Mouse (Mus musculus): ENCODE data around the gene Atxn3. TPM values are rescaled to one million over a fixed set of nuclear protein-coding genes. Genes with fewer than 3 reads are reported as not detected.

The Atxn3 gene
- polyA plus RNA-seq, 1 experiment = 34.9 TPM

DNA sequence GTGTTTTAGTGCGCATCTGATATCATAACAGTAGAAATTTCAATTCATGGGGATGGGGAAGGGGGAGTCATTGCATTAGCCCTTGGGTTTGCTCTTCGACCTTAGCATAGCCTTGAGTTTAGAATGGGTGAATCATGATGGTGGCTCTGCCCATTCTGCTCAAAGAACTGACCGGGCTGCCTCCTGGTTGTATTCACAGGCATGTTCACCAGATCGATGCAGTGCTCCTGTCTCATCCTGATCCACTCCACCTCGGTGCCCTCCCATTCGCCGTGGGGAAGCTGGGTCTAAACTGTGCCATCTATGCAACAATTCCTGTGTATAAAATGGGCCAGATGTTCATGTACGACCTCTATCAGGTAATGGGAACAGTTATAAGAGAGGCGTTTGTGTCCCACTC lies 24.9 kb upstream of the Atxn3 start:
- H3K36me3 ChIP-seq (ENCODE audit: control insufficient read depth, insufficient read depth, low read length, poor library complexity, severe bottlenecking) = peaks cover 38% of the 10 kb centered on the region
- no peak for TF ChIP-seq CTCF (IDR thresholded peaks at IDR 0.05; ENCODE audit: low read depth, low read length)
- TF ChIP-seq EP300 (IDR thresholded peaks at IDR 0.05; ENCODE audit: insufficient read depth, low read depth, low read length) = no peak
- TF ChIP-seq POLR2A (IDR thresholded peaks at IDR 0.05; ENCODE audit: insufficient read depth, low read length) = no peak
- no peak overlapping the region for H3K27ac ChIP-seq (ENCODE audit: insufficient read depth, low read length)
- H3K4me3 ChIP-seq (ENCODE audit: low read depth, low read length) = no peak overlapping the region
- no peaks in the 10 kb centered on the region for H3K9me3 ChIP-seq (replicated peaks; ENCODE audit: control insufficient read depth, insufficient read depth, low read length, poor library complexity, severe bottlenecking)
- no peak overlapping the region for H3K9ac ChIP-seq (ENCODE audit: low read depth, poor library complexity, severe bottlenecking)
- no peaks in the 10 kb centered on the region for H3K27me3 ChIP-seq (ENCODE audit: control insufficient read depth, insufficient read depth, low read length, poor library complexity, severe bottlenecking)
- no peaks in the 10 kb centered on the region for H3K4me1 ChIP-seq (ENCODE audit: control insufficient read depth, insufficient read depth, low read length)

GRCm38 (mm10) chr12:101981559-101981958 lies 23.5 kb upstream of the Atxn3 start:
- H3K36me3 ChIP-seq (ENCODE audit: control insufficient read depth, insufficient read depth, low read length, poor library complexity, severe bottlenecking) = peaks cover 30% of the 10 kb centered on the region

DNA sequence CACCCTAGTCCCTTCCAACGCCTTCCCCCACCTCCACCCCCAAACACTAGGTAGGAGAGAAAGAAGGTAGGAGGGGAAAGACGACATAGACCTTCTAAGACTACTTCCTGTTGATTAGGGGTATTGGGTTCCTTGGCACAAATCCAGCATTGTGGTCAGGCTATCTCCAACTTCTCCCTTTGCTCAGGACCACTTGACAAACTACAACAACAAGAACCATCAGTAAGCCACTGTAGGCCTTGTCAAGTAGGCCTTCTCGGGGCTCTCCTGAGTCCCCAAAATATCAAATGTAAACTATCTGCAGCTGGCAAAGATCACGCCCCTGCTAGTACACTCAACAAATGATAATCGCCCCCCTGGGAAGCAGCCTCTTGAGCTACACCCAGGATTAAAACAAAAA lies 22.2 kb upstream of the Atxn3 start:
- H3K9ac ChIP-seq (ENCODE audit: low read depth, poor library complexity, severe bottlenecking) = no peak overlapping the region
- H3K27me3 ChIP-seq (ENCODE audit: control insufficient read depth, insufficient read depth, low read length, poor library complexity, severe bottlenecking) = no peaks in the 10 kb centered on the region
- H3K36me3 ChIP-seq (ENCODE audit: control insufficient read depth, insufficient read depth, low read length, poor library complexity, severe bottlenecking) = peaks cover 27% of the 10 kb centered on the region
- no peaks in the 10 kb centered on the region for H3K9me3 ChIP-seq (replicated peaks; ENCODE audit: control insufficient read depth, insufficient read depth, low read length, poor library complexity, severe bottlenecking)
- H3K4me1 ChIP-seq (ENCODE audit: control insufficient read depth, insufficient read depth, low read length) = no peaks in the 10 kb centered on the region
- H3K27ac ChIP-seq (ENCODE audit: insufficient read depth, low read length) = no peak overlapping the region
- TF ChIP-seq EP300 (IDR thresholded peaks at IDR 0.05; ENCODE audit: insufficient read depth, low read depth, low read length) (no peak), CTCF (IDR thresholded peaks at IDR 0.05; ENCODE audit: low read depth, low read length) (no peak), POLR2A (IDR thresholded peaks at IDR 0.05; ENCODE audit: insufficient read depth, low read length) (no peak)
- no peak overlapping the region for H3K4me3 ChIP-seq (ENCODE audit: low read depth, low read length)

More at GRCm38 (mm10) chr12:101981559-101981958, 23.5 kb upstream of the Atxn3 start:
- Histone ChIP-seq H3K27me3 (ENCODE audit: control insufficient read depth, insufficient read depth, low read length, poor library complexity, severe bottlenecking) (no peaks in the 10 kb centered on the region), H3K27ac (ENCODE audit: insufficient read depth, low read length) (no peak overlapping the region), H3K9me3 (replicated peaks; ENCODE audit: control insufficient read depth, insufficient read depth, low read length, poor library complexity, severe bottlenecking) (no peaks in the 10 kb centered on the region), H3K4me1 (ENCODE audit: control insufficient read depth, insufficient read depth, low read length) (no peaks in the 10 kb centered on the region), H3K9ac (ENCODE audit: low read depth, poor library complexity, severe bottlenecking) (no peak overlapping the region), H3K4me3 (ENCODE audit: low read depth, low read length) (no peak overlapping the region)
- TF ChIP-seq EP300 (IDR thresholded peaks at IDR 0.05; ENCODE audit: insufficient read depth, low read depth, low read length) = no peak
- TF ChIP-seq POLR2A (IDR thresholded peaks at IDR 0.05; ENCODE audit: insufficient read depth, low read length) = no peak
- TF ChIP-seq CTCF (IDR thresholded peaks at IDR 0.05; ENCODE audit: low read depth, low read length) = no peak

DNA sequence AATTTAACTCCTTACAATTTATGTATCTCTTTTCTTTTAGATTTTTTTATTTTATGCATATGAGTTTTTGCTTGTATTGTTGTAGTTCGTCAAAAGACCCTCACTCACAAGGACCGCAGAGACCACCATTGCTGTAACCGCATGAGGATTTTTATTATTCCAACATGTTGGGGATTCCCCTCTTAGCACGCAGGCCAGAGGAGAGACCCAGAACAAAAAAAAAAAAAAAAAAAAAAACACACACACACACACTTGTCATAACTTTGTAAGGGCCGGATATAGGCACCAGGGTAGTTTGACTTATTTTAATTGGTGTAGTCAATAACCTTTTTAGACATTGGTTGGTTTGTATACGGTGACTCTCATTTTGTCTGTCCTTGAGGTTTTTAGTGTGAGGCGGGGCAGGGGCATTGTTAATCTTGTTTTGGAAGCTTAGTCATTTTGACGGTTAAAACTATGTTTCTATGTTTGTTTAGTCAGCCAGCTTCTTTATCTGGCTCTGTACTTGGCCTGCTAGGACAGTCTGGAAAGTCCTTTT lies 21.2 kb upstream of the Atxn3 start:
- Histone ChIP-seq H3K27me3 (ENCODE audit: control insufficient read depth, insufficient read depth, low read length, poor library complexity, severe bottlenecking) (no peaks in the 10 kb centered on the region), H3K9me3 (replicated peaks; ENCODE audit: control insufficient read depth, insufficient read depth, low read length, poor library complexity, severe bottlenecking) (no peaks in the 10 kb centered on the region), H3K36me3 (ENCODE audit: control insufficient read depth, insufficient read depth, low read length, poor library complexity, severe bottlenecking) (peaks cover 18% of the 10 kb centered on the region), H3K4me1 (ENCODE audit: control insufficient read depth, insufficient read depth, low read length) (no peaks in the 10 kb centered on the region), H3K9ac (ENCODE audit: low read depth, poor library complexity, severe bottlenecking) (no peak overlapping the region), H3K4me3 (ENCODE audit: low read depth, low read length) (no peak overlapping the region), H3K27ac (ENCODE audit: insufficient read depth, low read length) (no peak overlapping the region)
- TF ChIP-seq CTCF (IDR thresholded peaks at IDR 0.05; ENCODE audit: low read depth, low read length) (no peak), POLR2A (IDR thresholded peaks at IDR 0.05; ENCODE audit: insufficient read depth, low read length) (no peak), EP300 (IDR thresholded peaks at IDR 0.05; ENCODE audit: insufficient read depth, low read depth, low read length) (no peak)

DNA sequence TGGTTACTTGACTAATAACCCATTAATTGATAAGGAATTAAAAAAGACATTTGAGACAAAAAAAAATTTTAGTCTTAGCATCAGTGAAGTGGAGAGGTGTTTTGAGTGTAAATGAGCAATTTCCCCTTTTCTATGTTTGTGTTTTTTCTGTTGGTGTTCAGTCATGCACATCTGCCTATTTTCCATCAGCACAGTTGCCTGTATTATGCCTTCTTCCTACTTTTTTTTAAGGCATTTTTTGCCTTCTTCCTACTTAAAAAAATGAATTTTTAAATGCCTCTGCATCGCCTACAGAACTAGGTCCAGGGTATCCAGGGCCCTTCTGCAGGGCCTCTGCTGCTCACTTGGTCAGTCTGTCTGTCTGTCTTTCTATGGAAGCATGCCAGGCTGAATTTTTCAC lies 20.5 kb upstream of the Atxn3 start:
- TF ChIP-seq CTCF (IDR thresholded peaks at IDR 0.05; ENCODE audit: low read depth, low read length) (no peak), EP300 (IDR thresholded peaks at IDR 0.05; ENCODE audit: insufficient read depth, low read depth, low read length) (no peak), POLR2A (IDR thresholded peaks at IDR 0.05; ENCODE audit: insufficient read depth, low read length) (no peak)
- H3K27ac ChIP-seq (ENCODE audit: insufficient read depth, low read length) = no peak overlapping the region
- no peaks in the 10 kb centered on the region for H3K4me1 ChIP-seq (ENCODE audit: control insufficient read depth, insufficient read depth, low read length)
- H3K4me3 ChIP-seq (ENCODE audit: low read depth, low read length) = no peak overlapping the region
- H3K36me3 ChIP-seq (ENCODE audit: control insufficient read depth, insufficient read depth, low read length, poor library complexity, severe bottlenecking) = peaks cover 11% of the 10 kb centered on the region
- H3K9ac ChIP-seq (ENCODE audit: low read depth, poor library complexity, severe bottlenecking) = no peak overlapping the region
- H3K27me3 ChIP-seq (ENCODE audit: control insufficient read depth, insufficient read depth, low read length, poor library complexity, severe bottlenecking) = no peaks in the 10 kb centered on the region
- no peaks in the 10 kb centered on the region for H3K9me3 ChIP-seq (replicated peaks; ENCODE audit: control insufficient read depth, insufficient read depth, low read length, poor library complexity, severe bottlenecking)

DNA sequence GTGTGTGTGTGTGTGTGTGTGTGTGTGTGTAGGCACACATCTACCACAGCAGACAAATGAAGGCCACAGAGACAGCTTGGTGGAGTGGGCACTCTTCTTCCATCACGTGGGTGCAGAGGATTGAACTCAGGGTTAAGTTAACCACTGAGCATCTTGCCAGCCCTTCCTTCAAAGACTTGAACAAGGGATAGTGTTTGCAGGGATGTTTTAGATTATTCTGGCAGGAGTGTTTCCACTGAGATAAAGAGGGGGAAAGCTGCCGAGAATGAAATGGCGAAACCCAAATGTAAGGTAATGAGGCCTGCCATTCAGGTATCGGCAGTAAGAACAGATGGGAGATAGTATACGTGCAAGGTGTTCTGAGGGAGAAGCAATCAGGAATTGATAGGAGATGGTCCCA lies 20.1 kb upstream of the Atxn3 start:
- Histone ChIP-seq H3K27me3 (ENCODE audit: control insufficient read depth, insufficient read depth, low read length, poor library complexity, severe bottlenecking) (no peaks in the 10 kb centered on the region), H3K36me3 (ENCODE audit: control insufficient read depth, insufficient read depth, low read length, poor library complexity, severe bottlenecking) (peaks cover 7% of the 10 kb centered on the region), H3K4me3 (ENCODE audit: low read depth, low read length) (no peak overlapping the region), H3K4me1 (ENCODE audit: control insufficient read depth, insufficient read depth, low read length) (no peaks in the 10 kb centered on the region), H3K27ac (ENCODE audit: insufficient read depth, low read length) (no peak overlapping the region), H3K9me3 (replicated peaks; ENCODE audit: control insufficient read depth, insufficient read depth, low read length, poor library complexity, severe bottlenecking) (no peaks in the 10 kb centered on the region), H3K9ac (ENCODE audit: low read depth, poor library complexity, severe bottlenecking) (no peak overlapping the region)
- TF ChIP-seq POLR2A (IDR thresholded peaks at IDR 0.05; ENCODE audit: insufficient read depth, low read length) (no peak), CTCF (IDR thresholded peaks at IDR 0.05; ENCODE audit: low read depth, low read length) (no peak), EP300 (IDR thresholded peaks at IDR 0.05; ENCODE audit: insufficient read depth, low read depth, low read length) (no peak)
